Mouse (Mus musculus) olfactory bulb, adult 2 months (tissue): ENCODE data around the gene Tmem269.

Experiments used
- CTCF ChIP-seq: fragments of 200-500 bp; IDR thresholded peaks from 2 replicates; pipeline ENCODE4 v1.5.1; 2012; ENCODE audit warnings: low read depth, mild to moderate bottlenecking, low read length, moderate library complexity; ENCODE audit not compliant: insufficient read depth
- POLR2A ChIP-seq: fragments of 200-500 bp; IDR thresholded peaks from 2 replicates; pipeline ENCODE4 v1.6.1; 2012; ENCODE audit warnings: mild to moderate bottlenecking, low read depth, low read length, moderate library complexity; ENCODE audit not compliant: insufficient read depth

GRCm38 (mm10) chr4:119257083-119257482 is 39.1 kb upstream of the Tmem269 start:
- TF ChIP-seq POLR2A: no peak
- TF ChIP-seq CTCF: no peak
